Mouse (Mus musculus): ENCODE results near the gene Lat2.

The Lat2 gene

GRCm38 (mm10) chr5:134611810-134612521, 2.9 kb downstream of the Lat2 start:
- peak; percentile 53 for DNase-seq (ENCODE audit: low read depth)

GRCm38 (mm10) chr5:134609916-134610643, 4.7 kb downstream of the Lat2 start:
- no peak for DNase-seq (ENCODE audit: low read depth)

GRCm38 (mm10) chr5:134607121-134607520, 7.7 kb downstream of the Lat2 start:
- DNase-seq (ENCODE audit: low read depth), result peak; percentile 82

DNA sequence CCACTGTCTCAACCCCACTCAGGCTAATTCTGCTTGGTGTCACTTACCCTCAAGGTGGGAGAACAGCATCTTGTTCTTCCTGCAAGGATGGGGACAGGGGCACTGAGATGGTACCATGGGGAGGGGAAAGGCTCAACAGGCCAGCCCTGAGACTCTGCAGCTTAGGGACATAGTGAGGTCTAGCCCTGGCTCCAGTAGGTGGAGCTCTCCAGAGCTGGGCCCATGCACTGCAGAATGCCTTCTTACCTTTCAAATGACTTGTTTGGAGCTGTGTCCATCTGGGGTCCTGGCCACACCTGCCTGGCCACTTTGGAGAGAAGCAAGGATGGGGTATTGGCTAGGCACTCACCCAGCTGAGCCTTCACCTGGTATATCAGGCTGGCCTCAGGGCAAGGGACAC, 8.5 kb downstream of the Lat2 start:
- no peak for DNase-seq (ENCODE audit: low read depth)

GRCm38 (mm10) chr5:134604376-134604775, 10.4 kb downstream of the Lat2 start:
- DNase-seq (ENCODE audit: low read depth), result no peak

DNA sequence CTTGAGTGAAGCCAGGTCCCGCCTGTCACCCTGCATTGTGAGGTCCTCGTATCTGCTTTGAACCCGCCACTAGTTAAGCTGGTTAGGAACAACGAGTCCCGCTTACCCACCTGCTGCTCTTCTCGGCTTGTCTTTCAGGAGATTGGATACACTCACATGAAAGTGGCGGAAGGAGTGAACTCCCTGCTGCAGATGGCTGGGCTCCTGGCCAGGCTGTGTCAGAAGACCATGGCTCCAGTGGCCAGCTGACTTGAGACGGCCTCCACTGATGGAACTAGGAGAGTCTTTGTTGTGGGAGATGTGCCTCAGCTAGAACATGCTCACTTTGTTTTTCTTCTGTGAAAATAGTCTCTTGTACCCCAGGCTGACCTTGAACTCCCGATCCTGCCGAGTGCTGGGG, 17.1 kb downstream of the Lat2 start:
- no peak for DNase-seq (ENCODE audit: low read depth)

GRCm38 (mm10) chr5:134593093-134593492, 21.7 kb downstream of the Lat2 start:
- no peak for DNase-seq (ENCODE audit: low read depth)

DNA sequence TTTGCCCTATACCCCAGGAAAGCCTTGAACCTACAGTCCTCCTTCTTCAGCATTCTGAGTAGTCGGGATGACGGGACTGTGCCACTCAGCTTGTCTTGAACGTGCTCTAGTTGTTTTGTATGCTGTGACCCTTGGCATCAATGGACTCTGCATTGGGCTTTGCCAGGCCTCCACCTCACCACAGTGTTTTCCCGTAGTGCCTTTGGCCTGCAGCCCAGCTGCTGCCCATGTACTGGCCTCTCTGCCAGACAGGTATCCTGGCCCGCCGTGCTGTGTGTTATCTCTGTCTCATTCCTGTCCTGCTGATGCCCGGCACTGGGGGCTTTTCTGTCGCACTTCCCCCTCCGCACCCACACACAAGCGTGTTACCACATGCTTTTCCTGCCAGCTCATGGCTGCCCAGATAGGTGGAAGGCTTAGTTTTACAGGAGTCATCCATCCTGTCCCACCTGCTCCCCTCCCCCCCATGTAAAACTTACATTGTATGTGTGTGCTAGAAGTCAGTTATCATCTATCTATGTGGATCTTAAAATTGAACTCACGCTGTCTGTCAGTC, 22.7 kb downstream of the Lat2 start:
- no peak for DNase-seq (ENCODE audit: low read depth)

DNA sequence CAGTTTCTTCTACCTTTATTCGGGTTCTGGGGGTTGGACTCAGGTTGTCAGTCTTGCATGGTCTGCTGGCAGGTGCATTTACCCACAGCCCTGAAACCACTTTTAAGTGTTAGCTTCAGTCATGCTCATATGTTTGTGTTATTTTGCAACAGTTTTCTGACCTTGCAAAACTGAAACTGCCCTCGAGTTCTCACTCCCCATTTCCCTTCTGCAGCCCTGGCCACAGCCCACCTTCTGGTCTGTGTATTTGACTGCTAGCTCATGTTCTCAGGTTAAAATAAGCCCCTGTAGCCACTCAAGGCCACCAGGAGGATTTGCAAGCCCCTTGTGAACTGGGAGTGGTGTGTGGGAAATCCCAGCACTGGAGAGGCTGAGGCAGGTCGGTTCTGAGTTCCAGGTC, 24.9 kb downstream of the Lat2 start:
- DNase-seq (ENCODE audit: low read depth), result no peak

- no peak for DNase-seq (ENCODE audit: low read depth)
Observed at GRCm38 (mm10) chr5:134584798-134585197, 30.0 kb downstream of the Lat2 start.

- no peak for DNase-seq (ENCODE audit: low read depth)
Observed at GRCm38 (mm10) chr5:134583884-134584213, 31.0 kb downstream of the Lat2 start.

DNA sequence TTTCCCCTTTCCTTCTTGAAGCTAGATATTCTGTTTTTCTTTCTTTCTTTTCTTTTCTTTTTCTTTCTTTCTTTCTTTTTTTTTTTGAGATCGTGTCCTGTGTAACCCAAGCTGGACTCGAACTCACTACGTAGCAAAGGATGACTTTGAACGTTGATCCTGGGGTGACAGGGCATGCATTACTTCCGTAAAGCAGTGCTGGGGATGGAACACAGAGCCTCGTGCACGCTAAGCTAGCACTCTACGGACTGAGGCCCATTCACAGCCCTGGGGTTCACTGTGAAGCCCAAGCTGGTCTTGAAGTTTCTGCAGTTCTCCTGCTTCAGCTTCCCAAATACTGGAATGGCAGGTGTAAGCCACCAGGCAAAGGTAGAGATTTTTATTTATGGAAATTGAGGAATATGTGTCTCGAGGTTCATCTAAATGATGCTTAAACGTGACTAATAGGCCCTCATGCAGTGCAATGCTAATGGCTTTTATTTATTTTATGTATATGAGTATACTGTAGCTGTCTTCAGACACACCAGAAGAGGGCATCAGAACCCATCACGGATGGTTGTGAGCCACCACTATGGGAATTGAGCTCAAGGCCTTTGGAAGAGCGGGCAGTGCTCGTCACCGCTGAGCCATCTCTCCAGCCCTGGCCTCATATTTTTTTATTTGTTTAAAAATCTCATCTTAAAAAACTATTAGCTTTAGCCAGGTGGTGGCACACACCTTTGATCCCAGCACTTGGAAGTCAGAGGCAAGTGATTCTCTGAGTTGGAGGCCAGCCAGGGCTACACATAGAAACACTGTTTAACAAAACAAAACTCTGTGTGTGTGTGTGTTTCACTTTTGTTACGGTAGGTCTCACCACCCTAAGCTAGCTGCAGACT, 31.6 kb downstream of the Lat2 start:
- peak; percentile 41 for DNase-seq (ENCODE audit: low read depth)

DNA sequence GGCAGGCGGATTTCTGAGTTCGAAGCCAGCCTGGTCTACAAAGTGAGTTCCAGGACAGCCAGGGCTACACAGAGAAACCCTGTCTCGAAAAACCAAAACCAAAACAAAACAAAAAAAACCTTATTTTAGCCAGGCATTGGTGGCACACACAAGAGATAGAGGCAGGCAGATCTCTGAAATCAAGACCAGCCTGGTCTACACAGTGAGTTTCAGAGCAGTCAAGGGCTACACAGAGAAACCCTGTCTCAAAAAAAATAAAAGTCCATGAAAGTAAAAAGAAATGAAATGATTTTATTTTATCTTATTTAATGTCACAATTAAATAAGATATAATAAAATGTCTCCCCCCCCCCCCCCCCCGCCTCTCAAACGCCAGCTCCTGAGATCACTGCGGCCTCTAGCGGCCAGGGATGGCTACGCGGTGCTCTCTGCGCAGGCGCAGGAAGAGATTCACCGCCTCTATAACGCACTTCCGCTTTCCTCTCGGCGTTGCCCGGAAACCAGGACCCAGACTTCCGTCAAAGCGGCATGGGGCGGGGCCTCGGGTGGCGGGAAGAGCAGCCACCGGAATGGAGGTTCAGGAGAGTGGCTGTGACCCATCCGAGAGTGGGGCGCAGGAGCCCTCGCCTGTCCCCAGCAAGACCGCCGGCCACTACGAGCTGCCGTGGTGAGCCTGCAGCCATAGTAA, 32.5 kb downstream of the Lat2 start:
- DNase-seq (ENCODE audit: low read depth), result peak; percentile 99

DNA sequence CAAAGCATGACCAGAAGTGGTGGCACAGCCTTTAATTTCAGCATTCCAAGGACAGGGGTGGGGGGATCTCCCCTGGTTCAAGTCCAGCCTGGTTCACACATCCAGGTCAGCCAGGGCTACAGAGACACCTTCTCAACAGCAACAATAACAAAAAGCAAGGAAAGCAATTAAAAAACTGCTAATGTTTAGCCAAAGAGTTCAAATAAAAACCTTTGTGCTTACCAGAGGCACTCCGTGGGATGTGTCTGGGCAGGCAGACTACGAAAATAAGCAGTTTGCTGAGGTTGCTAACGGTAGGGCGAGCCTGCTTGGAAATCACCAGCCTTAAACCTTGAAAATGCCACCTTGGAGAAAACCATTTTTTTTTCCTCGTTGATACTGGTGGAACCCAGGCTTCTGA, 33.7 kb downstream of the Lat2 start, which contains the start of gene Rfc2:
Rfc2 (plus strand) TSS at position 221 of the 400 bp plus-strand sequence.
- no peak for DNase-seq (ENCODE audit: low read depth)

DNA sequence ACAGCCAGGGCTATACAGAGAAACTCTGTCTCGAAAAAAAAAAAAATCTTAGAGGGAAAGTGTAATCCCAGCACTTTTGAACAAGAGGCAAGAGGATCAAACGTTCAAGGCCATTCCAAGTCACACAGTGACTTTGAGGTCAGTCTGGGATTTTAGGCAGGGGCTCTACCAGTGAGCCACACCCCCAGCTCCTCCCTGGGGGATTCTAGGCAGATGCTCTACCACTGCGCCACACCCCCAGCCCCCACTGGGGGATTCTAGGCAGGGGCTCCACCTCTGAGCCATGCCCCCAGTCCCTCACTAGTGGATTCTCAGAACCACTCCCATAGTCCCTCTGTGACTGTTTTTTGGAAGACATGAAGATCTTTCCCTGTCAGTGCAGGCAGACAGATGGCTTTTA, 35.7 kb downstream of the Lat2 start:
- DNase-seq (ENCODE audit: low read depth), result no peak

- DNase-seq (ENCODE audit: low read depth), result no peak
Observed at GRCm38 (mm10) chr5:134577534-134577933, 37.3 kb downstream of the Lat2 start.

GRCm38 (mm10) chr5:134576517-134577220, 38.2 kb downstream of the Lat2 start:
- peak; percentile 47 for DNase-seq (ENCODE audit: low read depth)

- no peak for DNase-seq (ENCODE audit: low read depth)
Observed at GRCm38 (mm10) chr5:134575833-134576232, 39.0 kb downstream of the Lat2 start.

DNA sequence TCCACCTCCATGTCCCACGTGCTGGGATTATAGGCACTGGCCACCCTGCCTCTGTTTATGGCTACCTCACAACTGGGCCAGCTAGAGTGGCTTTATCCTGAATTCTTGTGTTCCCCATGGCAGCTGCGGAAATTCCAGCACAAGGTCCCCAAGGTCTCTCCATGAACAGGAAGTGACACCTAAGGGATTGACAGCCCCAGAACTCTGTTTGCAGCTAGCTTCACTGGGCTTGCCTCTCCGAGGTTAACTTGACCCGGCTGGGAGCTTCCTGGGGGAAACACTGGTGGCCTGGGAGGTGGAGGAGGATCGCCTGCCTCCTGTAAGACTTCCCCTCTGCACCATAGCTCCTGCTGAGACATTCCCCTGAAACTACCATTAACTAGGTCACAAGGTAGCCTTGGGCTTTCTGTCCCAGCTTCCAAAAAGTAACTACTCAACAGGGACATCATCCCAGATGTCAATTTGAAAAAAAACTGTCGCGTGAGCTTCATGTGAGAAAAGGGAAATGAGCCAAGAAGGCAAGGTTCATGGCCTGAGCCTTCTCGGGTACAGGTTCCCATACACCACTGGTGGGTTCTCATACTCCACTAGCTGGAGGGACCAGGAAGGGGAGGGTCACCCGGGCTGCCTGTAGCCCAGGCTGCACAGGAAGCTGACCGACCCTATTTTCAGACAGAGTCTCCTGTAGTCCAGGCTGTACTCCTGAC, 42.2 kb downstream of the Lat2 start:
- DNase-seq (ENCODE audit: low read depth), result no peak

DNA sequence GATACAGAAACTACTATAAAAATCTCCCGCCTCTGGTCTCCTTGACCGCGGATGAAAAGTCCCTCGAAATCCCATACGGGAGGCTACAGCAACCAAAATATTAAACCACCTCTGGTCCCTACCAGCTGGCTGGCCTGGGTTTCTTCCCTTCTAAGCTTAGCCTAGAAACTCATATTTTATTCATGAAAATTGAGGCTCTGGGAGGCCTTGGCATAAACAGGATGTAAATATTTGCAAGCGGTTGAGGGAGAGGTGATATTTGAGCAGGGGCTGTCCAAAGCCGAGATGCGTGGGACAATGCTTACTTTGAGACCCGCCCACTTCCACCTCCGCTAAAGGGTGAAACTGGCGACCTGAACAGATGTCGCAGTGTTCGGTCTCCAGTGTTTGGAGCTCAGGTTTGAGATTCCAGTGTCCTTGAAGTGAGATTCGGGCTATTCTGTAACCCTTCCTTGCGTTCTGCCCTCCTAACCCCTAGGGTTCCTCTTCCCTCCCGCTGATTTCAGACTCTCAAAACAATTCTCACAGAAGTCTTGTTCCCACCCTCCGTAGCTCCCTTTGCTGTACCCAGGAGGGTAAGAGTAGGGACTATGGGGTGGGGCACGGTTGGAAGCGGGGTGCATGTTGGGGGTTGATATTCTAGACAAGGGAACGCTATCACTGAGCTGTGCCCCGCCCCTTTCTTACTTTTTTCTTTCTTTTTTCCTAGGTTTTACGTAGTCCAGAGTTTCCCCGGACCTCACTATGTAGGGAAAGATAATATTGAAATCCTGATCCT, 42.9 kb downstream of the Lat2 start:
- DNase-seq (ENCODE audit: low read depth), result peak; percentile 84

All from NIH3T3 (cell line).